Mouse (Mus musculus) hindbrain, embryonic 16.5 days (tissue): ENCODE measurements around the gene Rab5a. TPM values are rescaled to one million over a fixed set of nuclear protein-coding genes. Genes with fewer than 3 reads are reported as not detected.
"Not testable (repeated sequence)": the region's sequence is repeated elsewhere in the genome, so short reads cannot be mapped to it uniquely, and the experiment has no call there.

Experiments used
- ATAC-seq: fragments of 200-750 bp; cut with Nextera tagmentation; 2 replicates; pipeline ENCODE4 v1.8.0; 2017; ENCODE audit warnings: moderate TSS enrichment, moderate library complexity
- H3K27ac ChIP-seq: fragments of 300-500 bp; sonication (generic); 2 replicates; pipeline ENCODE4 v1.5.1; 2014; ENCODE audit warnings: low read depth, mild to moderate bottlenecking, control low read depth, low read length, moderate library complexity
- H3K27me3 ChIP-seq: fragments of 300-500 bp; sonication (generic); replicated peaks from 2 replicates; pipeline ENCODE4 v1.6.1; 2014; ENCODE audit warnings: low read length; ENCODE audit not compliant: control insufficient read depth, insufficient read depth
- H3K36me3 ChIP-seq: fragments of 300-500 bp; sonication (generic); 2 replicates; pipeline ENCODE4 v1.6.1; 2014; ENCODE audit warnings: mild to moderate bottlenecking, low read length, moderate library complexity, mixed read lengths; ENCODE audit not compliant: control insufficient read depth, insufficient read depth
- H3K4me1 ChIP-seq: fragments of 300-500 bp; sonication (generic); 2 replicates; pipeline ENCODE4 v1.6.1; 2014; ENCODE audit warnings: low read depth, low read length; ENCODE audit not compliant: control insufficient read depth, insufficient read depth
- H3K4me2 ChIP-seq: fragments of 300-500 bp; sonication (generic); 2 replicates; pipeline ENCODE4 v1.6.1; 2014; ENCODE audit warnings: mild to moderate bottlenecking, low read length, control low read depth, moderate library complexity
- H3K4me3 ChIP-seq: fragments of 300-500 bp; sonication (generic); 2 replicates; pipeline ENCODE4 v1.5.1; 2014; ENCODE audit warnings: mild to moderate bottlenecking, low read length, control low read depth, moderate library complexity
- H3K9ac ChIP-seq: fragments of 300-500 bp; sonication (generic); 2 replicates; pipeline ENCODE4 v1.6.1; 2014; ENCODE audit warnings: low read depth, mild to moderate bottlenecking, control low read depth, low read length, moderate library complexity
- H3K9me3 ChIP-seq: fragments of 300-500 bp; sonication (generic); 2 replicates; pipeline ENCODE4 v1.6.1; 2014; ENCODE audit warnings: mild to moderate bottlenecking, low read length, moderate library complexity; ENCODE audit not compliant: control insufficient read depth
- WGBS: fragments of 180-500 bp; shearing (Covaris S2); extraction: QIAGEN DNeasy Blood & Tissue Kit; methylation state at CpG from one replicate; pipeline ENCODE4 v1.1.7; 2014; 5-methylcytosine and 5-hydroxymethylcytosine counted together
- polyA plus RNA-seq: library from polyadenylated mRNA; unstranded; fragments of >200 nt; fragmentation: Nextera tagmentation; extraction: Ambion mirVana; gene quantifications from 2 replicates; pipeline ENCODE4 v1.2.1, GENCODE M21; 2015

The Rab5a gene
- polyA plus RNA-seq, 1 experiment from 2014 or later = 111 TPM

GRCm38 (mm10) chr17:53531160-53531559, 52.1 kb downstream of the Rab5a start:
- Histone ChIP-seq H3K4me3 (no peak overlapping the region), H3K9ac (no peak overlapping the region), H3K9me3 (no peaks in the 10 kb centered on the region), H3K4me1 (no peaks in the 10 kb centered on the region), H3K27ac (no peak overlapping the region), H3K4me2 (no peak overlapping the region), H3K27me3 (no peaks in the 10 kb centered on the region), H3K36me3 (no peaks in the 10 kb centered on the region)
- WGBS = 54% methylated on average over 2 of the region's 2 CpGs
- ATAC-seq = no peak

DNA sequence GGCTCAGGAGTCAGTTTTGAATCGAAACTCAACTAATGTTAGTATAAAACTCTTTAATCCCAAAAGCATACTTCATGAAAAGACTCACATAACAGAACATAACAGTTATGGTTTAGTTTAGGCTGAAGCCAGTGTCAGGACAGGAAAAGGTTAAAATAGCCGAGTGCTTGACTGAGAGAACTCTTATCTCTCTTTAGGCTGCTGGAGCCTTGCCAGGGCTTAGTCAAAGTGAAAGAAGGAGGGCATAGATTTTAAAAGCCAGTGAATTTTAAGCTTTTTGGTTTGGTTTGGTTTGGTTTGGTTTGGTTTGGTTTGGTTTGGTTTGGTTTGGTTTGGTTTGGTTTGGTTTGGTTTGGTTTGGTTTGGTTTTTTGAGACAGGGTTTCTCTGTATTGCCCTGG, 53.4 kb downstream of the Rab5a start:
- H3K4me1 ChIP-seq = no peaks in the 10 kb centered on the region

GRCm38 (mm10) chr17:53539351-53539750, 60.3 kb downstream of the Rab5a start, which contains the start of gene Pp2d1:
Gene Pp2d1, minus strand, starts transcription at chr17:53539451.
- 86% methylated on average over 2 of the region's 2 CpGs for WGBS
- not testable (repeated sequence) for H3K4me2 ChIP-seq, H3K4me3 ChIP-seq, ATAC-seq, H3K36me3 ChIP-seq, H3K9me3 ChIP-seq, H3K27me3 ChIP-seq, H3K9ac ChIP-seq, H3K4me1 ChIP-seq, H3K27ac ChIP-seq

More for the DNA sequence above, 53.4 kb downstream of the Rab5a start:
- H3K27ac ChIP-seq = no peak overlapping the region
- 71% methylated on average over 2 of the region's 2 CpGs for WGBS
- no peak overlapping the region for H3K9ac ChIP-seq
- H3K27me3 ChIP-seq = no peaks in the 10 kb centered on the region
- ATAC-seq = no peak
- H3K4me2 ChIP-seq = no peak overlapping the region
- no peaks in the 10 kb centered on the region for H3K36me3 ChIP-seq
- H3K9me3 ChIP-seq = no peaks in the 10 kb centered on the region
- no peak overlapping the region for H3K4me3 ChIP-seq

DNA sequence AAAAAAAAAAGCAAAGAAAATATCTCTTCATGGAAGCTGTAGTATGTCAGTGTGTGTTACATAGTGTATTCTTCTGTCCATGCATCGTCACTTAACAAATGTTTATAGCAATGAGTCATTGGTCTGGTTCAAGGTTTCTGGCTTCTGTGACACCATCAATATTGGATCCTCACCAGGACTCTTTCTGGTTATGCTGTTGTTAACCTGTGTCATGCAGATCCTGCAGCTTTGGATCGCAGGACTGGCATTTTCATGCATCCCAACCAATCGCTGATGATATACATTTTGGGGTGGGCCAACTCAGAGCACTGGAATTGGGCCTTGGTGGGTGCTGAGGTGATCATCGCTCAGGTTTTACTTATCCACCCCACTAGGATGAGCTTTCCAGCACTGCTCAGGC, 63.5 kb downstream of the Rab5a start:
- no peak for ATAC-seq
- Histone ChIP-seq H3K36me3 (no peaks in the 10 kb centered on the region), H3K4me1 (no peaks in the 10 kb centered on the region; the same call in 1 of the 2 replicates), H3K4me2 (no peak overlapping the region), H3K27ac (no peak overlapping the region), H3K9me3 (no peaks in the 10 kb centered on the region), H3K27me3 (no peaks in the 10 kb centered on the region), H3K4me3 (no peak overlapping the region), H3K9ac (no peak overlapping the region)
- WGBS = 94% methylated on average over 4 of the region's 4 CpGs

- Histone ChIP-seq H3K4me2 (no peak overlapping the region), H3K9me3 (no peaks in the 10 kb centered on the region), H3K9ac (no peak overlapping the region), H3K27ac (no peak overlapping the region), H3K4me3 (no peak overlapping the region), H3K36me3 (no peaks in the 10 kb centered on the region), H3K27me3 (no peaks in the 10 kb centered on the region), H3K4me1 (no peaks in the 10 kb centered on the region; the same call in 1 of the 2 replicates)
- peak; percentile 37 for ATAC-seq
- WGBS = 64% methylated on average over 9 of the region's 9 CpGs
Observed at GRCm38 (mm10) chr17:53543591-53544324, 64.7 kb downstream of the Rab5a start.

DNA sequence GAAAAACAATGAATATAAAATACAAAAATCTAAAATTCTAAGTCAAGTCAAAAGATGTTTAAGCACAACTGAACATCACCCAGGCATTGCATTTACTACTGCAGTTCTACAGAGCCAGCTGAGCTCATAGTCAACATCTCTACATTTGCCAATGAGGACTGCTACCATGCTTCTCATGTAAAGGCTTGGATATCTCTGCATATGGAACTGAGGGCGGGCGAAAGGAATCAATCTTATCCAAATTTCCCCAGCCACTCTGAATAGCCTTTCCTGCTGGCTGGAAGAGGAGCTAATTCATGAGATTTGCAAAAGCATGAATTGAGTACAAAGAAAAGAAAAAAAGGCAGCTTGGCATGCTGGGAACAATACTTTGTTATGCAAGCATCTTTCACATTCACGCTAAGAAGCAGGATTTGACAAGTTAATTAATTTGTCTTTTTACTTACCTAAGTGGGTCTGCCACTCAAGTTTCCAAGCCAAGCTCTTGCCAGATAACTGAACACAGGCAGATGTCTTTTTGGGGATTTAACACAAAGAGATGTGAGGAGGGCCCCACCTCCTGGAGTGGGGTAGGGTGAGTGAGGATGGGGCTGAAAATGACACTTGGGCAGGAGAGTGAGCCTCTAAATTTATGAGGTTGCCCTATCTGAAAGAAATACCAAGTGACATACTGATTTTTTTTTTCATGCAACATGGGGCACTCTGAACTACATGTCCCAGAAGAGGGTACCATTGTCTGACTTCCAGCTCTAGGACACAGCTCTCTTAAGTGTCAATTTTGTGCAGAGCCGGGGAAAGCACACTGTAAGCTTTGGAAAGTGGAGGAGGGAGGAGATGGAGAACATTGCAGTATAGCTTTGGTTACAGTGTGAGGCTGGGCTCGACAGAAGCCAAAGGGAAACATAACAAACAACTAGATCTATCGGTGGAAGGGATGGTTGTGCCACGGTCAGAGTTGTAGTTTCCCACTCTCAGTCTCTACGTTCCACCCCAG, 72.6 kb downstream of the Rab5a start:
- 39% methylated on average over 8 of the region's 8 CpGs for WGBS
- no peaks in the 10 kb centered on the region for H3K4me1 ChIP-seq
- H3K4me2 ChIP-seq = no peak overlapping the region
- H3K27me3 ChIP-seq = no peaks in the 10 kb centered on the region
- no peak overlapping the region for H3K9ac ChIP-seq
- no peak overlapping the region for H3K4me3 ChIP-seq
- ATAC-seq = no peak
- no peak overlapping the region for H3K27ac ChIP-seq
- no peaks in the 10 kb centered on the region for H3K36me3 ChIP-seq
- H3K9me3 ChIP-seq = no peaks in the 10 kb centered on the region

GRCm38 (mm10) chr17:53554088-53554487, 75.1 kb downstream of the Rab5a start:
- Histone ChIP-seq H3K4me2 (no peak overlapping the region), H3K36me3 (no peaks in the 10 kb centered on the region), H3K27ac (no peak overlapping the region), H3K4me1 (no peaks in the 10 kb centered on the region), H3K4me3 (no peak overlapping the region), H3K9me3 (no peaks in the 10 kb centered on the region), H3K27me3 (no peaks in the 10 kb centered on the region), H3K9ac (no peak overlapping the region)
- 68% methylated on average over 4 of the region's 4 CpGs for WGBS
- ATAC-seq = no peak

DNA sequence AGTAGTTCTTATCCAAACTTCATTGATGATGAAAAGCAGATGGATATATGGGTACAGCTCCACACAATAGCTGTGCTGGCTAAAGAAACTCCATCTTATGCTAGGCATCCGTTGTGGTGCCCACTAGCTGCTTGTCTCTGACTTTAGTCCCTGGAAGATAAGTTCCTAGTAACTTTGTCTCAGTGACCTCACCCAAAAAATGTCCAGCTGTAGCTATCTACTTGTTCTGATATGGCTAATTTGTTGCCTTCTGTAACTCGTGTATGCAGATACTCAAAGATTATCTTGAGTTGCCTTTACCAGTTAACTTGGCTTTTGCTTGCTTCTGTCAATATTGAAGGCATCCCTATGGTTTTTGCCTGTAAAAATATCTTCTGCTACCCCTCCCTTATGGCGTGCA, 75.8 kb downstream of the Rab5a start:
- ATAC-seq = no peak
- no peak overlapping the region for H3K4me2 ChIP-seq
- no peaks in the 10 kb centered on the region for H3K9me3 ChIP-seq
- H3K4me1 ChIP-seq = no peaks in the 10 kb centered on the region
- H3K36me3 ChIP-seq = no peaks in the 10 kb centered on the region
- no peaks in the 10 kb centered on the region for H3K27me3 ChIP-seq
- no peak overlapping the region for H3K4me3 ChIP-seq
- no peak overlapping the region for H3K9ac ChIP-seq
- no peak overlapping the region for H3K27ac ChIP-seq
- 90% methylated on average over 3 of the region's 3 CpGs for WGBS
